Mouse (Mus musculus) heart, adult 2 months (tissue): ENCODE measurements around the gene Magi2.

Experiments
- CTCF ChIP-seq: fragments of 200-600 bp; IDR thresholded peaks from 2 replicates; pipeline ENCODE4 v1.8.1; 2022; ENCODE audit warnings: antibody characterized with exemption, mild to moderate bottlenecking, moderate library complexity
- EP300 ChIP-seq: fragments of 200-500 bp; IDR thresholded peaks from 2 replicates; pipeline ENCODE4 v1.6.1; 2011; ENCODE audit warnings: low read depth, low read length, control low read depth; ENCODE audit not compliant: insufficient read depth

DNA sequence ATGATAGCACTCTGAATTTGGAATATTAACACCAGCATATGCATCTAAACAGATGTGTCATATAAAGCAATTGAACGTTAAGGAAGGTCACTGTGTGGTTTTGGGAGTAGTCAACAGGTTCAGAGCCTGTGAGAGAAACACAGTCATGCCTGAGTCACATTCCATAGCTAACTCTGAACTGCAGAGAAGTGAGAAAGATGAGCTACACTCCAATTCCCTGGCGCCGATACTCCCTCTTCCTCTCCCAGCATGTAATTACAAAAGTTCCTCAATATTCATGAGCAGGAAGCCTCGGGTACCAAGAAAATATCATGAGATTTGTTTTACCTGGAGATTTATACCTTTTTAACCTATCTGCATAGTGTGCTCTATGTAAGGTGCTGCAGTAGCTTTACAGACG lies 380.9 kb downstream of the Magi2 start:
- TF ChIP-seq CTCF, result no peak
- TF ChIP-seq EP300, result no peak
